Mouse (Mus musculus): Measurements from ENCODE around the gene Col6a3.

Gene Col6a3

DNA sequence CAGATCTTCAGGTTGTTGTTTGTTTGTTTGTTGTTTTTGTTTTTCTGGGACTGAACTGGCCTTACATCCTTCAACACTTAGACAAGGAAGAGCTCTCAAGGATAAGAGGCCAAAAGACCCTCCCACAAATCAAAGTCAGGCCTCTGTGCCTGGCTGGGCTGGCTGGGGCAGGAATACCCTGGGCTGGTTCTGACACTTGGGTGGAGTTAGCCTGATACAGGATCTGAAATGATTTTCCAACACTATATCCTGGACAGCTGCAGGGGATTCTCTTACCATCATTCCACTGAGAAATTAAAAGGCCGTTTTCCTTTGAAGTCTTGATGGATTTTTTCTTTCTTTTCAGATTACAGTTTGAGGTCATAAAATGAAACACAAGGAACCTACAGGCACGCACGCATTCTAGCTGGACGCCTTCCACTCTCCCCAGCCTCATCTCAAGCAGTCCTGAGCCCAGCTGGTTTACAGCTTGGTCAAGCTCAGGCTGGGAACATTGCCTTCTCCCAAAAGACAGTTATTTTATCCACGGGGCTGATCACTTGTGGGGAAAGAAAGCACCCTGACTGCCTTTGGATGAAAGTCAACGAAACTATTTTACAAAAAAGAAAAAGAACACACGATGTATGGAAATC, 123.0 kb downstream of the Col6a3 start:
- no peak for DNase-seq

DNA sequence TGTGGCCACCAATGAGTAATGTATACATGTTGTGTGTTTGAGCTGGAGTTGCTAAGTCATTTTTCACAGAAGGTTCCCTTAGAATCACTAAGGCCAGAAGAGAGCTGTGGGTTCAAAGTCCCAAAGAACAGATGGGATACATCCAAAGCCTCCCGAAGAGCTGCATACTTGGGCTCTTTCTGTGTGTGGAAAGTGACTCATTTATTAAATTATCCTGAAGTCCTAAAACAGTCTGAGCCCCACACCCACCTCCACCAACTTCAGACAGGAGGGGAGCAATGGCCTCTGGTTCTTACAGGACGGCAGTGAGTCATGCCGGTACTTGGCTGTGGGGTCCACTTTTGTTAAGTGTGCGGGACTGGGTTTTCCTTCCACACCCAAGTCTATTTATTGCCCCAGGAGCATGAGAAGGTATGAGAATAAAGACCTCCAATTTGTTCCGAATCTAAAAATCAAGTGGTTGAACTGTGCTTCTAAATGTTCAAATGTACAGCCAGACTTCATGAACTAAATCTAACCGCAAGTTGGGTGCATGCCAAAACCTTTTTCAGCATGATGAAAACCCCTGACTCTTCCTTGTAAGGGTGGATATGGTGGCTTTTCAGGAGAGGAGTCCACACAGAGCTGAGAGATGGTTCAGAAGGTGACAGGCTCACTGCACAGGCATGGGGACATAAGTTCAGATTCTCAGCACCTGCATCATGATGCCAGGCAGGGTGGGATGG, 124.8 kb downstream of the Col6a3 start:
- no peak for DNase-seq

DNA sequence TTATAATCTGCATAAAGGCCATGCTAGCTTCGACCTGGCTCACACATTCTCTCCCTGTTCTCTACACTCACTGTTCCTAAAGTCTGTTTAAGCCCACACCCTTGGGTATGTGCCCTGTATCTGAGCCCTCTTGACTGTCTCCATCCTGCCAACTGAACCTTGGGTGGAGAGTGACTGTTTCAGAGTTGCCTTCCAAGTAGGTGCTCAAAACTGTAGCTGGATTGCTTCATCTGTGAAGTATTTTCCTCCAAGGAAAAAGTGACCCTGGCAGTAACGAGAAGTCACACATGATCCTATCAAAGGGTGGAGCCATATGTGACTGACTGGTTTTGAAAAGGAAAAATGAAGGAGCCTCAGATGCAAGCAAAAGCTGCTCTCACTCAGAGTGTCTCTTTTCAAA, 127.5 kb downstream of the Col6a3 start:
- no peak for DNase-seq

Measured in layer of hippocampus, adult 9-11 months (tissue).